Mouse (Mus musculus) left cerebral cortex, adult 11 months (tissue): ENCODE measurements at regions not wholly inside any gene's neighbourhood (a gene's known extent, or its start where the extent isn't known, plus 50 kb on each side); places are given as distances from the start of the nearest gene placed in this dataset.
A peak's percentile ranks its signal among the peaks of the same experiment; 100 is the strongest.

ENCODE experiments used
- DNase-seq: peaks from one replicate; pipeline ENCODE4 v3.0.0; 2022; ENCODE audit warnings: low spot score

DNA sequence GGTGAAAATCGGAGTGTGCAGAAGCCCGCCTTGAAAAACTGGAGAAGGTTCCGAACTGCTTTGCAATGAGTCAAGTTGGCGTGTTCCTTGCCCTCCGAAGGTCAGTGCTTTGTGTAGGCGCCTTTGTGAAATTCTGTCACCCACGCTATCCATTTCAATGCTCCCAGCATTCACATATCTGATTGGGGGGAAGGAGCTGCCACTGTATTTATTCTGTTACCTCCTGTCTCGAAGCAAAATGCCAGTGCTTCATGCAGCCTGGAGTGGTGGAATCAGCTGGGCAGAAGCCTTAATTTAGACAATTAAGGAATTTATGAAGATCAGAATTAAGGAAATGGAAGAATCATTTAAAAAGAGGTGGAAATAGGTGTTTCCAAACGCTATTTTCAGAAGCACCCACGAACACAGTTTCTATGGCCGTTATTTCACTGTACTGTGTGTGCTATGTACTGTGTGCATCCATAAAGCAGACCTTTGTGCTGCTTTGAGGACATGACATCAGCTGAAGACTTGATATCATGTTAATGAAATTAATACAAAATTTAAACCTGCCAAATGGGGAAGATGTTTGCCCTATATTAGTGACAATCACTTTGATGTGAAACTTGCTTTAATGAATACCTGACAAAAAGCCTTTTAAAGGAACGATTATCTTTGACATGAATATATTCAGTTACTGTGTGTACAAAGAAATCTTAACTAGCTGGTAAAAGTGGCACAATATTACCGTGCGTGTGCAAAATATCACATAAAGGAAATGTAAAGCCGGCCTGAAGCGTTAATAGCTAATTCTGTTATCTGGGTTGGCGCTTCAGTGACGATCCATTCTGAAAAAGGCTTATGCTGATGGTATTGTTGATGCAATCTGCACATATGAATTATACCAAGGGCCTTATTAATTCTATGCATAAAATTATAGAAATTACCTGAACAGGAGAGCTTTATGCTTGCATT is 72.9 kb upstream of the Gls start:
- no peak for DNase-seq

DNA sequence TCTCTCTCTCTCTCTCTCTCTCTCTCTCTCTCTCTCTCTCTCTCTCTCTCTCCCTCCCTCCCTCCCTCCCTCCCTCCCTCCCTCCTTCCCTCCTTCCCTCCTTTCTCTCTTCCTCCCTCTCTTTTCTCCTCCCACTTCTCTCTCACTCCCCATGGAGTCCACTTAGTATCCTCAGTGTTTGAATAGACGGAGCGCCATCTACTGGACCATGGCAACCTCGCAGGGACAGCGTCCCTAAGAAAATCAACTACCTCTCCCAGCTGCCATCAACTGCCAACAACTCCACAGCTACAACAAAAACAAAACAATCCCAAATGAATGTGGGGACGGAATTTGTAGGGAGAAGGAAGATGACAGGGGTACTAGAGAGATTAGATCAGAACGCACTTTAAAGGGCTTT is 69.5 kb upstream of the Gls start:
- DNase-seq = peak; percentile 57

DNA sequence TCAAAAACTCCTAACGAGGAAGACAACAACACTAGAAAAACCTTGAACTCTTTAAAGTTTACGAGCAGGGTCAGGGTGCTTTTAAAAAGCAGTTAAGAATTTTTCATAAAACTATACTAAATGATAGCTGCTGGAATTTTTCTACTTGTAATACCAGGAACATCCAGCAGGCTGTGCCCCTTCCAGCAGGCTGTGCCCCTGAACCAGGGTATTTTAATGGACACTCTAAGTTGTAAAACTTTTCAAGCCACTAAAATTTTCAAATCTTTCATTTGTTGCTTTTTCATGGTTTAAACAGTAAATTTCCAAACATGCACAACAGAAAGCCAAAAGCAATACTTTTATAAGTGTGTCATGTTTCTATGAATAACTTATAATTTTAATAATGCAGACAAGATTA is 68.2 kb upstream of the Gls start:
- no peak for DNase-seq

DNA sequence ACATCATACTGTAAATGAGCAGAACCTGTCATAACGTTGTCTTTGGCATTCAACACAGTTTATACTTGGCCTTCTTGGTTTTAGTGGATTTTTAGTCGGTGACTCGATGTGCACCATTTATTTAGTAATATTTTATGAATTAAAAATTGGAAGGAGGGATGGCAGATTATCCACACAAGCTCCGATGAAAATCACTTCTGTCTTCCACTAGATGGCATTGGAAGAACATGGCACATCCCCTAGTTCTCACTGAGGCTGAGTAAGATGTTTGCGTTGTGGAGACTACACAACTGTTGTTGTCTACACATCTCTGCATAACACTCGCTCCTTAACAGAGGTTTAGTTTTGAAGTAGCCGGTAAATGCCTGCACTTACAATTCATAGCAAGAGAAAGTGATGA is 66.5 kb upstream of the Gls start:
- no peak for DNase-seq

DNA sequence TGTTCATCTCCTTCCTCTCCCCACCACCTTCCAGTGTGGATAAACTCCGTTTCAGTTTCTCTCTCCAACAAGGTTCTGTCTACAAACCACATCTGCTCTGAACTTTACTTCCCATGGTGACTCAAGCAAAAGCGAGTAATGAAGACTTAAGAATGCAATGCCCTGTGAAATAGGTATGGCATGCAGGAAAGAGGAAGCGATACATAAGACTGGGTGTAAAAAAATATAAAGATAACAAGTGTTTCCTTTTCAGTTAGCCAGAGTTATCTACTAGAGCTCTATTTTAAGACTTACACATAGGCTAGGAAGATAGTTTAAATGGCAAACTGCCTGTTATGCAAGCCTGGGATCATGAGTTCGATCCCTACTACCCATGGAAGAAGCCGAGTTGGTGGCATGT is 65.3 kb upstream of the Gls start:
- DNase-seq = no peak

DNA sequence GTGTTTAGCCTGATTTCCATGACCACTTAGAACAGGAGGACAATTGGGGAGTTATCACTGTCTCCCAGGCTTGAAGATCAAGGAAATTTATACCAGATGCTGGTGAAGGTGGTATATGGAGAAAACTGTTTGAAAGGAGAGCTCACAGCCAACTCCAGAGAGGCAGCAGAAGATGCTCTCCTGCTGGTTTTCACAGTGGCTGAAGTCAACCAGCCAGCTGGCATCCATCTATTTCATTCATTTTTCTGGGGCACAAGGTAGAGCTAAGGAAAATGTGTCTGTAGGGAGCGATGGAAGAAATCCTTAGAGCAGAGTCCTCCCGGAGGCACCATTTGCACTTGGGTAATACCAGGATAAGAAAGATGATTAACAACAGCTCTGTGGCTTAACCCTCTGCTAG is 63.1 kb upstream of the Gls start:
- no peak for DNase-seq

DNA sequence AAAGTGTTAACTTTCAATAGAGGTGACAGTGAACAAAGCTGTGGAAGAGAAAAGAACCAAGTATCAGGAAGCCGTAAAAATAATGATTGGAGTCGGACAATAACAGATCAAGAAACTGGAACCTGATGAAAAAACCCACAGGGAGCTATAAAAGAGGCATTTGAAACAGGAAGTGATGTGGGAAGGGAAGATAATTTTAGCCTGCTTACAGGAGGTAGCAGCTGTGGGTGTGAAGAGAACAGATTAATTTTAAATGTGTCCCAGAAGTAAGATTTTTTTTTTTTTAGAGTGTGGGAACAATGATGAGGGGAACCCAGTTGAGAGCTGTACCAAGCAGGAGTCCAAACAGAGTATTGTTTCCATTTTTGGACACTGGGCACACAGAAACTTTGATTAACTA is 61.5 kb upstream of the Gls start:
- peak; percentile 54 for DNase-seq

DNA sequence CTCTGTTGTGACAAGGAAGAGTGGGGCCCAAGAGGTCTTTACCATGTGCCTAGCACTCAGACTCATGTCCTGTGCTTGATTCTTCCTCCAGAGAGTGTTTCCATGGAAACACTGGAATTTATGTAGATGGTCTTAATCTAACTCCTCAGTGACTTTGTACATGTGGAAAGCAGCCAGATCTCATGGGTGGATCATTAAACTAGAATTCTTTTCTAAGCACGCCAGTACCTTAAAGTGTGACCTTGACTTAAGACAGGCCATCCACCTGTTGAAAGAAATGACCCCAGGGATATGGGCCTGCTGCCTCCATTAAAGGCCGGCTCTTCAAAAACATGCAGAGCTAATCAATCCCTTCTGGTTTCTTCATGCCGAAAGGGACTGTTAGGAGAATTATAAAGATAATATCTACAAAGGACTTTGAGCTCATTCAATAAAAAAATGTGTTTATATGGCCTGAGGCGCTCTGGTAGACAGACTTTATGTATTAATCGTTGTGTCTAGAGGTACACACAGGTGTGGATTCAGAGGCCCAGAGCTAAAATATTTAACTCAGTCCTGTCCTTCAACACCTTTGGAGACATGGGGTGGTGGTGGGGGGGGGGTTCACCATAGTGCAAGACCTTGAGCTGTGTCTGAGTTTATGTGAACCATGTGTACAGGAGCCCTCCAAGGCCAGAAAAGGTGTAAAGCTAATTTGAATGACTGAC is 60.5 kb upstream of the Gls start:
- no peak for DNase-seq
